Mouse (Mus musculus): Measurements from ENCODE around the gene Trpv3. TPM values are rescaled to one million over a fixed set of nuclear protein-coding genes. Genes with fewer than 3 reads are reported as not detected.

The Trpv3 gene
- not detected in 4 replicates for total RNA-seq (2023; ENCODE audit: inconsistent age)

DNA sequence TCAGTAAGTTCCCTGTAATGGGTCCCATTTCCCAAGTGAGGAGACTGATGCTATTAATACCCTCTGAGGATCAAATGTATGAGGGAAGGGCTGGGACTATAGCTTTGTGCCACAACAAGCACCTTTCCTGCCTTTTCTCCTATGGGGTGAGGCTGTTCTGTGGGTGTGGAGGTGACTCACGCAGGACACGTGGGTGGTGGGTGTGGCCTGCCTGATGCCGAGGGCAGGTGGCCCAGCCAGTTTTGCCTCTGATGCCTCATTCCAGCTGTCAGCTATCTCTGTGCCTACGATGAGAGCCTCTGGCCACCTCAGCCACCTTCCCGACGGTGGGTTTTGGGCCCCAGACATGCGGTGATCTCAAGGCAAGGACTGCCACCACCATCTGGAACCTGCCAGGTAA lies at the start of gene Trpv3:
TSS of gene Trpv3 (plus strand) at position 122 of the 400 bp plus-strand sequence.

DNA sequence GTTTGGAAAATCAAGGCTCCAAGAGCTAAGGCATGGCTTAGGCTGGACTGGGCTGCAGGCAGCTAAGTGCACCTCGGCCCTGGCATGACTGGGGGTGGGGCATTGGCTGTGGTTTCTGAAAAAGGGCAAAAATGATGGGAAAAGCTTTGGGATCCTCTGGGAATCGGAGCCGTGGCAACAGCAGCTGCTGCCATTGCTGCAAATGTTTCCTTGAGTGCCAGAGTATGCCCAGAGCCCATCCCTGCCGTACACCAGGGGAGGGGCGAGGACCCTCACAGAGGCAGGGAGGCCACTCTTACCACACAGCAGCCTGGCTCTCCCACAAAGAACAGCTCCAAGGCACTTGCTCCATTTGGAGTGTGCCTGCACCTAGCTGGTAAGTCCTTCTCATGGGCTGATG lies 33.2 kb upstream of the Trpv3 start, which contains the start of gene Trpv1:
TSS of gene Trpv1 (plus strand) at position 301 of the 400 bp plus-strand sequence.

DNA sequence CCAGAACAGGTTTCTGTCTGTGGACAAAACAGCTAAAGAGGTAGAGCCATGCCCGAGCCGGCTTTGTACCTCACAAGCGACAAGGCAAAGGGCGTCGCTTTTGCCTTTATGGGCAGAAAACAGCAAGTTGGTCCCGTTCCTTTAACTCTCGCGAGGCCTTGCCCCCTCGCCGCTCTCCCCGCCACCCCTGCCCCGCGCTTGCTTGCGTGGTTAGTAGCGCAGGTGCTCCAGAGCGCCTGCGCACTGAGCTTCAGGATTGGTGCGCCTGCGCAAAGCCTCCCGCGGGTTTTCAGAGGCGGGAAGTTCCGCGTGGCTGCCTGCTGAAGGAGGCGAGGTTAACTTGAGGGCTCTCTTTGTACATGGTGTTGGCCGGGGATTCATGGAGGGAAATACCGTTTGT lies 62.3 kb downstream of the Trpv3 start, which contains the start of the genes Aspa, Gm49340 and Spata22:
TSS of gene Aspa (minus strand) at position 155 of the 400 bp plus-strand sequence.
TSS of gene Gm49340 (plus strand) at position 300 of the 400 bp plus-strand sequence.
TSS of gene Spata22 (plus strand) at position 300 of the 400 bp plus-strand sequence.

Other genes with a start within 250 kb of the Trpv3 start
- gene Camkk1, start 248.4 kb upstream of the Trpv3 start, total RNA-seq (2023; ENCODE audit: inconsistent age): 2.8 to 4.2 TPM (median 3.6 TPM) in 4 replicates
- 16.4 to 18.9 TPM (median 17.8 TPM) in 4 replicates for gene Ncbp3, start 219.6 kb upstream of the Trpv3 start, total RNA-seq (2023; ENCODE audit: inconsistent age)
- gene Itgae, start 176.8 kb upstream of the Trpv3 start, total RNA-seq (2023; ENCODE audit: inconsistent age): 0.12 to 0.35 TPM (median 0.22 TPM) in 4 replicates
- 2.9 to 3.7 TPM (median 3.2 TPM) in 4 replicates for gene Haspin, start 129.1 kb upstream of the Trpv3 start, total RNA-seq (2023; ENCODE audit: inconsistent age)
- not detected in 4 replicates for gene P2rx5, start 107.0 kb upstream of the Trpv3 start, total RNA-seq (2023; ENCODE audit: inconsistent age)
- gene Emc6, start 90.4 kb upstream of the Trpv3 start, total RNA-seq (2023; ENCODE audit: inconsistent age): 44.2 to 53.5 TPM (median 50.1 TPM) in 4 replicates
- gene Tax1bp3, start 90.3 kb upstream of the Trpv3 start, total RNA-seq (2023; ENCODE audit: inconsistent age): 3.9 to 9.7 TPM (median 4.7 TPM) in 4 replicates
- gene Ctns, start 68.3 kb upstream of the Trpv3 start, total RNA-seq (2023; ENCODE audit: inconsistent age): 24.1 to 31.5 TPM (median 26.0 TPM) in 4 replicates
- 2.8 to 4.0 TPM (median 3.5 TPM) in 4 replicates for gene Shpk, start 67.9 kb upstream of the Trpv3 start, total RNA-seq (2023; ENCODE audit: inconsistent age)
- not detected in 4 replicates for gene Trpv1, start 33.1 kb upstream of the Trpv3 start, total RNA-seq (2023; ENCODE audit: inconsistent age)
- 0.42 TPM in 1 of 4 replicates, not detected in the others for gene Aspa, start 62.2 kb downstream of the Trpv3 start, total RNA-seq (2023; ENCODE audit: inconsistent age)
- not detected in 4 replicates for gene Gm49340, start 62.4 kb downstream of the Trpv3 start, total RNA-seq (2023; ENCODE audit: inconsistent age)
- gene Spata22, start 62.4 kb downstream of the Trpv3 start, total RNA-seq (2023; ENCODE audit: inconsistent age): not detected in 4 replicates
- not detected in 4 replicates for gene Olfr20, start 83.4 kb downstream of the Trpv3 start, total RNA-seq (2023; ENCODE audit: inconsistent age)
- gene Olfr376, start 103.9 kb downstream of the Trpv3 start, total RNA-seq (2023; ENCODE audit: inconsistent age): not detected in 4 replicates
- not detected in 4 replicates for gene Olfr1, start 132.2 kb downstream of the Trpv3 start, total RNA-seq (2023; ENCODE audit: inconsistent age)
- gene Olfr378, start 161.1 kb downstream of the Trpv3 start, total RNA-seq (2023; ENCODE audit: inconsistent age): not detected in 4 replicates
- not detected in 4 replicates for gene Olfr380, start 190.1 kb downstream of the Trpv3 start, total RNA-seq (2023; ENCODE audit: inconsistent age)
- gene Olfr381, start 224.2 kb downstream of the Trpv3 start, total RNA-seq (2023; ENCODE audit: inconsistent age): not detected in 4 replicates
- gene Olfr382, start 249.8 kb downstream of the Trpv3 start, total RNA-seq (2023; ENCODE audit: inconsistent age): not detected in 4 replicates